Mouse (Mus musculus) ES-Bruce4 (cell line): ENCODE results near the gene Ugt1a6a. TPM values are rescaled to one million over a fixed set of nuclear protein-coding genes. Genes with fewer than 3 reads are reported as not detected.

Source experiments
- H3K27ac ChIP-seq: 2 replicates; pipeline ENCODE4 v1.5.1; 2012; ENCODE audit warnings: low read length, inconsistent platforms; ENCODE audit not compliant: insufficient read depth
- H3K27me3 ChIP-seq: 2 replicates; pipeline ENCODE4 v1.6.1; 2012; ENCODE audit warnings: mild to moderate bottlenecking, low read length, inconsistent platforms; ENCODE audit not compliant: control insufficient read depth, poor library complexity, insufficient read depth, severe bottlenecking
- H3K36me3 ChIP-seq: 2 replicates; pipeline ENCODE4 v1.6.1; 2012; ENCODE audit warnings: inconsistent platforms, mild to moderate bottlenecking, low read length, moderate library complexity; ENCODE audit not compliant: control insufficient read depth, poor library complexity, insufficient read depth, severe bottlenecking
- H3K4me1 ChIP-seq: one replicate; pipeline ENCODE4 v1.8.1; 2011; ENCODE audit warnings: low read length; ENCODE audit not compliant: control insufficient read depth, insufficient read depth
- H3K4me3 ChIP-seq: 2 replicates; pipeline ENCODE4 v1.5.1; 2011; ENCODE audit warnings: low read depth, mild to moderate bottlenecking, low read length
- H3K9ac ChIP-seq: 2 replicates; pipeline ENCODE4 v1.6.1; 2012; ENCODE audit warnings: low read depth, mild to moderate bottlenecking, inconsistent platforms; ENCODE audit not compliant: poor library complexity, severe bottlenecking
- H3K9me3 ChIP-seq: replicated peaks from 2 replicates; pipeline ENCODE4 v1.6.1; 2012; ENCODE audit warnings: mild to moderate bottlenecking, low read length, inconsistent platforms; ENCODE audit not compliant: control insufficient read depth, poor library complexity, insufficient read depth, severe bottlenecking
- CTCF ChIP-seq: IDR thresholded peaks from one replicate; pipeline ENCODE4 v1.8.1; 2011; ENCODE audit warnings: low read depth, low read length
- EP300 ChIP-seq: IDR thresholded peaks from 2 replicates; pipeline ENCODE4 v1.6.1; 2011; ENCODE audit warnings: low read depth, low read length; ENCODE audit not compliant: insufficient read depth
- POLR2A ChIP-seq: IDR thresholded peaks from one replicate; pipeline ENCODE4 v1.8.1; 2011; ENCODE audit warnings: low read length; ENCODE audit not compliant: insufficient read depth
- polyA plus RNA-seq: library from polyadenylated mRNA; stranded (reverse); fragments of >200 nt; gene quantifications from 2 replicates; pipeline ENCODE4 v1.2.4, GENCODE M21; 2011; ENCODE audit warnings: low read depth; ENCODE audit not compliant: missing spikeins, insufficient read depth, insufficient read length

Gene Ugt1a6a
- polyA plus RNA-seq, 1 experiment: not detected

DNA sequence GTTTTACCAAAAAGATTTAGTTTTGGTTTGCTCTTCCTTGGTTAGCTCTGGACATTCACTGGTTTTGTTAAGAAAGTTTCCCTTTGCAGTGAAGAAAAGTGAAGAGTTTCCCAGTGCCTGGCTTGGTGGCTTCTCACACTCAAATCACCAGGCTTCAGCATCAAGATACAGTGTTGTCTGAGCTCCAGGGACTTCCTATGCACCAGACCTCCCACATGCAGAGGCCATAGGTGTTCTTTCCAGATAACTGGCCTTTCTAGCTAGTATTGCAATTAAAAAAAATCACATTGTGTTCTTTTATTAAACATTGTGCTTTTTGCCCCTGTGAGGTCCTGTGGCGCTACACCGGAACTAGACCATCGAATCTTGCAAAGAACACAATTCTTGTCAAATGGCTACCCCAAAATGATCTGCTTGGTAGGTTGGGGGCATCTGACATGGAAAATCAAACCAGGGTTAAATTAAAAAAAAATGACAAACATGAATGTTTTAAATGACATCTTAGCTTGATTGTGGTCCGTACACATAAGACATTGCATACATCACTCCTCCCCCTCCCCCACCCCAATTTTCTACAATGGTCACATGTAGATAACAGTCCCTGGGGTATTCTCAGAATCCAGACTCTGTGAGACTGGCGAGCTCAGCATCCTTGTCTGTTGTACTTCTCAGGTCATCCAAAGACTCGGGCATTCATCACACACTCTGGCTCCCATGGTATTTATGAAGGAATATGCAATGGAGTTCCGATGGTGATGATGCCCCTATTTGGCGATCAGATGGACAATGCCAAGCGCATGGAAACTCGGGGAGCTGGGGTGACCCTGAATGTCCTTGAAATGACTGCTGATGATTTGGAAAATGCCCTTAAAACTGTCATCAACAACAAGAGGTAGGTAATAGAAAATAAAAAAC, 81.1 kb downstream of the Ugt1a6a start:
- Histone ChIP-seq H3K36me3 (no peaks in the 10 kb centered on the region), H3K9ac (no peak overlapping the region), H3K4me1 (no peaks in the 10 kb centered on the region), H3K27me3 (no peaks in the 10 kb centered on the region), H3K9me3 (peaks cover 8% of the 10 kb centered on the region; the same call in 1 of the 2 replicates), H3K27ac (no peak overlapping the region), H3K4me3 (no peak overlapping the region)
- TF ChIP-seq EP300: no peak
- TF ChIP-seq CTCF: no peak
- no peak for TF ChIP-seq POLR2A

DNA sequence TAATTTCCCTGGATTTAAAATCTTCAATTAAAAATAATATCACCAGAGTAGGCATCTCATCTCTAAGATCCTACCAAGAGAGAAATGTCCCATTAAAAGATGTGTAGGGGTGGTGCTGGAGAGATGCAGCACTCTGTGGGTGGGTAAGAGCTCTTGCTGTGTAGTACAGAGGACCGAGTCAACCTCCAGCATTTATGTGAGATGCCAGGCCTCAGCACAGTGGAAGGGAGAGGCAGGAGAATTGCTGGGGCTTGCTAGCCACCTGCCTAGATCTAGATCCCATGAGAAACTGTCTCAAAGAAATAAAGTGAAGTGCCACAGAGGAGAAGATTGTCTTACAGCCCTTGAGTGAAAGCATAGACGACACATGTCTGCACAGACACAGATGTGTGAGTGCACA, 81.9 kb downstream of the Ugt1a6a start:
- Histone ChIP-seq H3K36me3 (no peaks in the 10 kb centered on the region), H3K9ac (no peak overlapping the region), H3K27ac (no peak overlapping the region), H3K9me3 (peaks cover 8% of the 10 kb centered on the region; the same call in 1 of the 2 replicates), H3K4me3 (no peak overlapping the region), H3K27me3 (no peaks in the 10 kb centered on the region), H3K4me1 (no peaks in the 10 kb centered on the region)
- no peak for TF ChIP-seq POLR2A

DNA sequence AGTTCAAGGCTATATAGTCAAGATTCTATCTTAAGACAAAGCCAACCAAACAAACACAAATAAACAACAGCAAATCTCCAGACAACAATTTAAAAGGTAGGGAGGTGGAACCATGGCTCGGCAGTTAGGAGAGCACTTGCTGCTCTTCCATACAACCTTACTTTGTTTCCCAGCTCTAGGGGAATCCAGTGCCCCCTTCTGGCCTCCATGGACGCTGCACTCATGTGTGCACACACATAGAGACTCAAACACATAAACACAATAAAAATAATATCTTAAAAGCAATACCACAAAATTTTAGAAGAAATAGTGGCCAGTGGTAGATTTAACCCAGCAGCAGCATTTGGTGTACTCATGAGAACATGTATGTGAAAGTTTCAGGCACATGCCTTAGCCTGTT, 82.5 kb downstream of the Ugt1a6a start:
- Histone ChIP-seq H3K4me1 (no peaks in the 10 kb centered on the region), H3K27me3 (no peaks in the 10 kb centered on the region), H3K27ac (no peak overlapping the region), H3K9me3 (peaks cover 8% of the 10 kb centered on the region), H3K4me3 (no peak overlapping the region), H3K9ac (no peak overlapping the region), H3K36me3 (no peaks in the 10 kb centered on the region)
- TF ChIP-seq EP300 (no peak), CTCF (no peak), POLR2A (no peak)

DNA sequence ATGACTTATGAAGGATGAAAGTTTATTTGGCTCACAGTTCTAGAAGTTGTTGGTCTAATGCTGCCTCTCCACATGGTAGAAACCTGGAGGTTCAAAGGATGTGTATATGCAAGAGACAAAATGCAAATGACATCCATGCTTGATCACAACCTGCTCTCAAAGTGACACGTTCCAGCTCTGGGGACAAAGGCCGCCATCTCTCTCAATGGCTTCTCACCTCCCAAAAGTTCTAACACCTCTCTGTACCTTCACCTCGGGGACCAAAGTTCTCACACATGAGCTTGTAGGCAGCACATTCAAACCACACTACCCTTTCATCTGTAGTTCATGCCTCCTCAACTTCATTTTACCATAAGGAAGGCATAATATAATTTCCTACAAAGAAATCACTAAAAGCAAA, 83.0 kb downstream of the Ugt1a6a start:
- no peak for TF ChIP-seq EP300
- TF ChIP-seq POLR2A: no peak
- no peak for TF ChIP-seq CTCF
- Histone ChIP-seq H3K27ac (no peak overlapping the region), H3K9ac (no peak overlapping the region), H3K36me3 (no peaks in the 10 kb centered on the region), H3K4me3 (no peak overlapping the region), H3K27me3 (no peaks in the 10 kb centered on the region), H3K4me1 (no peaks in the 10 kb centered on the region), H3K9me3 (peaks cover 8% of the 10 kb centered on the region)

DNA sequence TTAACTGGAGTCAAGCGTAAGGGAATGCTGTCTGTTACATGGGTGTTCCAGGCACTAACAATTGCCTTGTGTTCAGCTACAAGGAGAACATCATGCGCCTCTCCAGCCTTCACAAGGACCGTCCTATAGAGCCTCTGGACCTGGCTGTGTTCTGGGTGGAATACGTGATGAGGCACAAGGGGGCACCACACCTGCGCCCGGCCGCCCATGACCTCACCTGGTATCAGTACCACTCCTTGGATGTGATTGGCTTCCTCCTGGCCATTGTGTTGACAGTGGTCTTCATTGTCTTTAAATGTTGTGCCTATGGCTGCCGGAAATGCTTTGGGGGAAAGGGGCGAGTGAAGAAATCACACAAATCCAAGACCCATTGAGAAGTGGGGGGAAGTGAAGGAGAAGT, 83.4 kb downstream of the Ugt1a6a start:
- H3K9me3 ChIP-seq: peaks cover 8% of the 10 kb centered on the region
- H3K9ac ChIP-seq: no peak overlapping the region
- TF ChIP-seq POLR2A (no peak), CTCF (no peak), EP300 (no peak)
- H3K27ac ChIP-seq: no peak overlapping the region
- no peaks in the 10 kb centered on the region for H3K4me1 ChIP-seq
- H3K4me3 ChIP-seq: no peak overlapping the region
- no peaks in the 10 kb centered on the region for H3K36me3 ChIP-seq
- H3K27me3 ChIP-seq: no peaks in the 10 kb centered on the region

DNA sequence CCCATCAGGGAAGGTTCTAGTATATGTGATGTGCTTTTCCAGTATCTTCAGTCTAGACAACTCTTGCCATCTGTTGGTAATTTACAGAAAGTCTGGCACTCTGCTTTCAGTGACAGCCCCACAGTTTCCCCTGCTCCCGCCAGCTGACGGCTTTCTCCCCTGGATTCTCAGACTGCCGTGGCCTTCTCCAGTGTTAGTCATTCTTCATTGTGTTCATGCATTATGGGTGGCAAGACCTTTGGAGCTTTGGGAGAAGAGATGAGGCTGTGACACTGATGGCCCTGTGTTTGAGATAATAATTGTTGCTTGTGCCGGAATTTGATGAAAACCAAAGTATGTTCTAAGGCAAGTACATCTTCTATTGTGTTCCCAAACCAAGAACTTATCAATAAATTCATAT, 84.0 kb downstream of the Ugt1a6a start:
- H3K9ac ChIP-seq: no peak overlapping the region
- peaks cover 8% of the 10 kb centered on the region for H3K9me3 ChIP-seq
- no peak overlapping the region for H3K27ac ChIP-seq
- H3K4me1 ChIP-seq: no peaks in the 10 kb centered on the region
- H3K36me3 ChIP-seq: no peaks in the 10 kb centered on the region
- H3K27me3 ChIP-seq: no peaks in the 10 kb centered on the region
- no peak overlapping the region for H3K4me3 ChIP-seq
- TF ChIP-seq POLR2A (no peak), CTCF (no peak), EP300 (no peak)
